Mouse (Mus musculus): ENCODE results near the gene Tcf20. TPM values are rescaled to one million over a fixed set of nuclear protein-coding genes. Genes with fewer than 3 reads are reported as not detected.

Gene Tcf20
- polyA plus RNA-seq, 1 experiment: 11.1 TPM

GRCm38 (mm10) chr15:82956721-82957120 lies 31.0 kb downstream of the Tcf20 start:
- TF ChIP-seq USF1 (IDR thresholded peaks at IDR 0.05; ENCODE audit: low read depth): no peak
- Histone ChIP-seq H3K4me2 (ENCODE audit: low read depth) (no peak overlapping the region), H3K27me3 (ENCODE audit: control insufficient read depth, insufficient read depth, insufficient read length) (peaks cover 96% of the 10 kb centered on the region)

GRCm38 (mm10) chr15:82956310-82956709 lies 31.4 kb downstream of the Tcf20 start:
- Histone ChIP-seq H3K4me3 (no peak overlapping the region), H3K4me2 (ENCODE audit: low read depth) (no peak overlapping the region), H3ac (ENCODE audit: control insufficient read depth, insufficient read length) (no peak overlapping the region), H3K36me3 (ENCODE audit: control insufficient read depth, insufficient read depth) (no peaks in the 10 kb centered on the region), H3K27me3 (ENCODE audit: control insufficient read depth, insufficient read depth, insufficient read length) (peaks cover 96% of the 10 kb centered on the region), H3K79me2 (ENCODE audit: control insufficient read depth, insufficient read depth) (no peaks in the 10 kb centered on the region)
- no peak for TF ChIP-seq POLR2A (IDR thresholded peaks at IDR 0.05; ENCODE audit: insufficient read length, low read depth)
- TF ChIP-seq POLR2AphosphoS2 (IDR thresholded peaks at IDR 0.05; ENCODE audit: insufficient read length, low read depth): no peak
- no peak for TF ChIP-seq E2F4 (IDR thresholded peaks at IDR 0.05; ENCODE audit: insufficient read depth)
- TF ChIP-seq MYOD1 (IDR thresholded peaks at IDR 0.05; ENCODE audit: control insufficient read depth in 1 of 3, insufficient read length in 2 of 3, low read depth in 2 of 3): no peak
- TF ChIP-seq TCF3 (IDR thresholded peaks at IDR 0.05; ENCODE audit: insufficient read length, low read depth): no peak
- no peak for TF ChIP-seq TCF12 (IDR thresholded peaks at IDR 0.05; ENCODE audit: insufficient read depth, poor library complexity, severe bottlenecking)
- no peak for TF ChIP-seq USF1 (IDR thresholded peaks at IDR 0.05; ENCODE audit: low read depth)
- TF ChIP-seq MAX (IDR thresholded peaks at IDR 0.05; ENCODE audit: low read depth): no peak
- TF ChIP-seq CEBPB (IDR thresholded peaks at IDR 0.05; ENCODE audit: insufficient read depth, poor library complexity, severe bottlenecking): no peak
- no peak for TF ChIP-seq REST (IDR thresholded peaks at IDR 0.05; ENCODE audit: insufficient read depth, insufficient read length)
- TF ChIP-seq SRF (IDR thresholded peaks at IDR 0.05; ENCODE audit: control insufficient read depth, insufficient read length, low read depth): no peak
- TF ChIP-seq MYOG (IDR thresholded peaks at IDR 0.05; ENCODE audit: control insufficient read depth in 1 of 3, insufficient read depth in 1 of 3, insufficient read length in 2 of 3, low read depth in 2 of 3): no peak

More at GRCm38 (mm10) chr15:82956721-82957120, 31.0 kb downstream of the Tcf20 start:
- H3K4me3 ChIP-seq: no peak overlapping the region
- H3K79me2 ChIP-seq (ENCODE audit: control insufficient read depth, insufficient read depth): no peaks in the 10 kb centered on the region
- H3K36me3 ChIP-seq (ENCODE audit: control insufficient read depth, insufficient read depth): no peaks in the 10 kb centered on the region
- no peak overlapping the region for H3ac ChIP-seq (ENCODE audit: control insufficient read depth, insufficient read length)

- no peaks in the 10 kb centered on the region for H3K79me2 ChIP-seq (ENCODE audit: control insufficient read depth, insufficient read depth)
- no peak overlapping the region for H3K4me3 ChIP-seq
- no peak overlapping the region for H3K4me2 ChIP-seq (ENCODE audit: low read depth)
- no peak for TF ChIP-seq POLR2AphosphoS2 (IDR thresholded peaks at IDR 0.05; ENCODE audit: insufficient read length, low read depth)
- TF ChIP-seq REST (IDR thresholded peaks at IDR 0.05; ENCODE audit: insufficient read depth, insufficient read length): no peak
- TF ChIP-seq TCF3 (IDR thresholded peaks at IDR 0.05; ENCODE audit: insufficient read length, low read depth): no peak
- TF ChIP-seq CEBPB (IDR thresholded peaks at IDR 0.05; ENCODE audit: insufficient read depth, poor library complexity, severe bottlenecking): no peak
- TF ChIP-seq MAX (IDR thresholded peaks at IDR 0.05; ENCODE audit: low read depth): no peak
- TF ChIP-seq MYOG (IDR thresholded peaks at IDR 0.05; ENCODE audit: control insufficient read depth in 1 of 3, insufficient read depth in 1 of 3, insufficient read length in 2 of 3, low read depth in 2 of 3): no peak
- no peak for TF ChIP-seq USF1 (IDR thresholded peaks at IDR 0.05; ENCODE audit: low read depth)
- no peak for TF ChIP-seq MYOD1 (IDR thresholded peaks at IDR 0.05; ENCODE audit: control insufficient read depth in 1 of 3, insufficient read length in 2 of 3, low read depth in 2 of 3)
- H3ac ChIP-seq (ENCODE audit: control insufficient read depth, insufficient read length): no peak overlapping the region
- peaks cover 96% of the 10 kb centered on the region for H3K27me3 ChIP-seq (ENCODE audit: control insufficient read depth, insufficient read depth, insufficient read length)
- H3K36me3 ChIP-seq (ENCODE audit: control insufficient read depth, insufficient read depth): no peaks in the 10 kb centered on the region
Measured at GRCm38 (mm10) chr15:82955286-82955685, 32.4 kb downstream of the Tcf20 start.

- Histone ChIP-seq H3K36me3 (ENCODE audit: control insufficient read depth, insufficient read depth) (no peaks in the 10 kb centered on the region), H3K4me2 (ENCODE audit: low read depth) (no peak overlapping the region), H3K4me3 (no peak overlapping the region), H3K27me3 (ENCODE audit: control insufficient read depth, insufficient read depth, insufficient read length) (peaks cover 99% of the 10 kb centered on the region), H3K79me2 (ENCODE audit: control insufficient read depth, insufficient read depth) (no peaks in the 10 kb centered on the region), H3ac (ENCODE audit: control insufficient read depth, insufficient read length) (no peak overlapping the region)
- TF ChIP-seq POLR2A (IDR thresholded peaks at IDR 0.05; ENCODE audit: insufficient read length, low read depth) (no peak), MAX (IDR thresholded peaks at IDR 0.05; ENCODE audit: low read depth) (no peak), POLR2AphosphoS2 (IDR thresholded peaks at IDR 0.05; ENCODE audit: insufficient read length, low read depth) (no peak), USF1 (IDR thresholded peaks at IDR 0.05; ENCODE audit: low read depth) (no peak), REST (IDR thresholded peaks at IDR 0.05; ENCODE audit: insufficient read depth, insufficient read length) (no peak), E2F4 (IDR thresholded peaks at IDR 0.05; ENCODE audit: insufficient read depth) (no peak), TCF12 (IDR thresholded peaks at IDR 0.05; ENCODE audit: insufficient read depth, poor library complexity, severe bottlenecking) (no peak), CEBPB (IDR thresholded peaks at IDR 0.05; ENCODE audit: insufficient read depth, poor library complexity, severe bottlenecking) (no peak), TCF3 (IDR thresholded peaks at IDR 0.05; ENCODE audit: insufficient read length, low read depth) (no peak), MYOG (IDR thresholded peaks at IDR 0.05; ENCODE audit: control insufficient read depth in 1 of 3, insufficient read depth in 1 of 3, insufficient read length in 2 of 3, low read depth in 2 of 3) (no peak), SRF (IDR thresholded peaks at IDR 0.05; ENCODE audit: control insufficient read depth, insufficient read length, low read depth) (no peak), MYOD1 (IDR thresholded peaks at IDR 0.05; ENCODE audit: control insufficient read depth in 1 of 3, insufficient read length in 2 of 3, low read depth in 2 of 3) (no peak)
Measured at GRCm38 (mm10) chr15:82954034-82954433, 33.6 kb downstream of the Tcf20 start.

- no peak for TF ChIP-seq CEBPB (IDR thresholded peaks at IDR 0.05; ENCODE audit: insufficient read depth, poor library complexity, severe bottlenecking)
- TF ChIP-seq MYOD1 (IDR thresholded peaks at IDR 0.05; ENCODE audit: control insufficient read depth in 1 of 3, insufficient read length in 2 of 3, low read depth in 2 of 3): no peak
- TF ChIP-seq USF1 (IDR thresholded peaks at IDR 0.05; ENCODE audit: low read depth): no peak
- no peak for TF ChIP-seq TCF3 (IDR thresholded peaks at IDR 0.05; ENCODE audit: insufficient read length, low read depth)
- TF ChIP-seq SRF (IDR thresholded peaks at IDR 0.05; ENCODE audit: control insufficient read depth, insufficient read length, low read depth): no peak
- TF ChIP-seq REST (IDR thresholded peaks at IDR 0.05; ENCODE audit: insufficient read depth, insufficient read length): no peak
- TF ChIP-seq POLR2AphosphoS2 (IDR thresholded peaks at IDR 0.05; ENCODE audit: insufficient read length, low read depth): no peak
- TF ChIP-seq TCF12 (IDR thresholded peaks at IDR 0.05; ENCODE audit: insufficient read depth, poor library complexity, severe bottlenecking): no peak
- TF ChIP-seq E2F4 (IDR thresholded peaks at IDR 0.05; ENCODE audit: insufficient read depth): no peak
- no peak for TF ChIP-seq MAX (IDR thresholded peaks at IDR 0.05; ENCODE audit: low read depth)
- TF ChIP-seq POLR2A (IDR thresholded peaks at IDR 0.05; ENCODE audit: insufficient read length, low read depth): no peak
- TF ChIP-seq MYOG (IDR thresholded peaks at IDR 0.05; ENCODE audit: control insufficient read depth in 1 of 3, insufficient read depth in 1 of 3, insufficient read length in 2 of 3, low read depth in 2 of 3): no peak
- H3K36me3 ChIP-seq (ENCODE audit: control insufficient read depth, insufficient read depth): no peaks in the 10 kb centered on the region
- no peak overlapping the region for H3K4me2 ChIP-seq (ENCODE audit: low read depth)
- H3K4me3 ChIP-seq: no peak overlapping the region
- H3ac ChIP-seq (ENCODE audit: control insufficient read depth, insufficient read length): no peak overlapping the region
- H3K79me2 ChIP-seq (ENCODE audit: control insufficient read depth, insufficient read depth): no peaks in the 10 kb centered on the region
- H3K27me3 ChIP-seq (ENCODE audit: control insufficient read depth, insufficient read depth, insufficient read length): peaks cover 99% of the 10 kb centered on the region
Measured at GRCm38 (mm10) chr15:82953096-82953495, 34.6 kb downstream of the Tcf20 start.

Measured in myocyte (in vitro differentiated cells).